Mouse (Mus musculus): ENCODE results near the gene Cbx7.

GRCm38 (mm10) chr15:79891436-79892212 lies 79.3 kb downstream of the Cbx7 start, which contains the start of gene Apobec3:
- TF ChIP-seq ZC3H11A (IDR thresholded peaks at IDR 0.05; ENCODE audit: borderline replicate concordance, low read depth, low read length): peak; percentile 50; the same call in 1 of the 2 replicates
- peak; percentile 39; the same call in 1 of the 2 replicates for TF ChIP-seq HCFC1 (IDR thresholded peaks at IDR 0.05; ENCODE audit: borderline replicate concordance, insufficient read depth, low read length)
- no peak for TF ChIP-seq ZNF384 (IDR thresholded peaks at IDR 0.05; ENCODE audit: low read depth, low read length)
- no peak for TF ChIP-seq MAFK (IDR thresholded peaks at IDR 0.05; ENCODE audit: insufficient read depth, low read depth, low read length)
- 0 out of 2 replicates have a peak, but pooled peaks have one; percentile 28 for TF ChIP-seq CHD2 (IDR thresholded peaks at IDR 0.05; ENCODE audit: low read depth, low read length)
